Mouse (Mus musculus) liver, embryonic 13.5 days (tissue): ENCODE data around the gene Ltb4r2. TPM values are rescaled to one million over a fixed set of nuclear protein-coding genes. Genes with fewer than 3 reads are reported as not detected.
"Not testable (repeated sequence)": the region's sequence is repeated elsewhere in the genome, so short reads cannot be mapped to it uniquely, and the experiment has no call there.

Experiments used
- ATAC-seq: fragments of 200-750 bp; cut with Nextera tagmentation; 2 replicates; pipeline ENCODE4 v1.8.0; 2017; ENCODE audit warnings: low read depth, mild to moderate bottlenecking, moderate number of reproducible peaks, moderate library complexity
- DNase-seq: peaks from one replicate; pipeline ENCODE4 v3.0.0; 2022
- H3K27ac ChIP-seq: fragments of 300-500 bp; sonication (generic); 2 replicates; pipeline ENCODE4 v1.5.1; 2015; ENCODE audit warnings: moderate library complexity, mild to moderate bottlenecking, inconsistent platforms
- H3K27me3 ChIP-seq: fragments of 300-500 bp; sonication (generic); 2 replicates; pipeline ENCODE4 v1.6.1; 2015; ENCODE audit warnings: mild to moderate bottlenecking, inconsistent platforms
- H3K36me3 ChIP-seq: fragments of 300-500 bp; sonication (generic); 2 replicates; pipeline ENCODE4 v1.6.1; 2015; ENCODE audit warnings: mild to moderate bottlenecking, inconsistent platforms
- H3K4me1 ChIP-seq: fragments of 300-500 bp; sonication (generic); replicated peaks from 2 replicates; pipeline ENCODE4 v1.6.1; 2015; ENCODE audit warnings: inconsistent platforms
- H3K4me2 ChIP-seq: fragments of 300-500 bp; sonication (generic); 2 replicates; pipeline ENCODE4 v1.6.1; 2015; ENCODE audit warnings: inconsistent platforms, mild to moderate bottlenecking, moderate library complexity
- H3K4me3 ChIP-seq: fragments of 300-500 bp; sonication (generic); replicated peaks from 2 replicates; pipeline ENCODE4 v1.5.1; 2015; ENCODE audit warnings: mild to moderate bottlenecking, inconsistent platforms
- H3K9ac ChIP-seq: fragments of 300-500 bp; sonication (generic); 2 replicates; pipeline ENCODE4 v1.6.1; 2015; ENCODE audit warnings: mild to moderate bottlenecking, inconsistent platforms
- H3K9me3 ChIP-seq: fragments of 300-500 bp; sonication (generic); replicated peaks from 2 replicates; pipeline ENCODE4 v1.6.1; 2016; ENCODE audit warnings: inconsistent platforms
- WGBS: fragments of 180-500 bp; shearing (Covaris S2); methylation state at CpG from one replicate; pipeline ENCODE4 v1.1.7; 2015; ENCODE audit not compliant: insufficient replicate concordance; 5-methylcytosine and 5-hydroxymethylcytosine counted together
- polyA plus RNA-seq: library from polyadenylated mRNA; unstranded; fragments of >200 nt; fragmentation: Nextera tagmentation; extraction: Ambion mirVana; gene quantifications from 2 replicates; pipeline ENCODE4 v1.2.1, GENCODE M21; 2015

The Ltb4r2 gene
- polyA plus RNA-seq, 1 experiment from 2014 or later, result 0.92 TPM

DNA sequence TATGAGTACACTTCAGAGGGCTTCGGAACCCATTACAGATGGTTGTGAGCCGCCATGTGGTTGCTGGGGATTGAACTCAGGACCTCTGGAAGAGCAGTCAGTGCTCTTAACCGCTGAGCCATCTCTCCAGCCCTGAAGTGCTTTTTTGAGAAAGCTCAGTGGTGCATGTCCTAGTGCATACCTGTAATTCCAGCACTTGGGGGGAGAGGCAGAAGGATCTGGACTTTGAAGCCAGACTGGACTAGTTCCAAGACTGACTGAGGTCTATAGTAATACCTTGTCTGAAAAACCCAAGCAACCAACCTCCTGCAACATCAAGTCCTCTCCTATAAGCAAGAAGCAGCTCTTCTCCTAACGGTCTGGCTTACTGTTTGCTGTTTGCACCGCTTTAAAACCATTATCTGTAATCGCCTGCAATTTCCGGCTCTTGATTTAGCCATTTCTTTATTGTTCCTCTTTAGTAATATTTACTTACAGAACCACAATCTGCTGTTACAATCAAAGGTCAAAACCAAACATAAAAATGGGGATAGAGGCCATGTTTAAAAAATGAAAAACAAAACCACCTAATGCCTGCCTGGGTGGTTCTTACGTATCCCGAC, 24.0 kb upstream of the Ltb4r2 start:
- Histone ChIP-seq H3K4me1 (no peaks in the 10 kb centered on the region), H3K27ac (no peak overlapping the region), H3K4me3 (no peak overlapping the region), H3K4me2 (no peak overlapping the region), H3K9ac (no peak overlapping the region), H3K9me3 (no peaks in the 10 kb centered on the region), H3K36me3 (peaks cover 28% of the 10 kb centered on the region), H3K27me3 (0 out of 2 replicates have a peak, but pooled peaks cover 5% of the 10 kb centered on the region)
- ATAC-seq (no peak), DNase-seq (no peak)
- WGBS, result 73% methylated on average over 9 of the region's 9 CpGs

DNA sequence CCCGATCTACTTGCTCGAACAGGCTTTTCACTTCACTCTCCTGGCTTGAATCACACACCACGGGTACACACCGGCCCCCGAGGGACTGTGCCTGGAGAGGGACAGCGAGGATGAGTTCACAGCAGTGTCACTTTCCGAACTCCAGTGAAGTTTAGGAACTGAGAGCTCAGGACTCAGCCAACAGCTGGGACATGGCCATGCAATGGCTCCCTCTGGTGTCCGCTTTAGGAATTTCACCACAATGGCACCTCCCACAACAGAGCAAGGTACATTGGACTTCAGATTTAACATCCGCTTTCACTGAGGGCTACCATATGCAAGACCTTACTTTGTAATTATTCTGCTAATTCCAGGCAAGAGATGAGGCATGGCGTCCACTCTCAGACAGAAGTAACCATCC, 17.5 kb upstream of the Ltb4r2 start:
- Histone ChIP-seq H3K9me3 (no peaks in the 10 kb centered on the region), H3K27me3 (no peaks in the 10 kb centered on the region), H3K27ac (0 out of 2 replicates have a peak overlapping the region, but pooled peaks have one; percentile 9), H3K9ac (peak overlapping the region; percentile 37; the same call in 1 of the 2 replicates), H3K4me1 (peaks cover 39% of the 10 kb centered on the region), H3K36me3 (peaks cover 33% of the 10 kb centered on the region), H3K4me2 (peak overlapping the region; percentile 23), H3K4me3 (no peak overlapping the region)
- ATAC-seq (peak; percentile 27; the same call in 1 of the 2 replicates), DNase-seq (peak; percentile 75)
- WGBS, result 18% methylated on average over 10 of the region's 10 CpGs

DNA sequence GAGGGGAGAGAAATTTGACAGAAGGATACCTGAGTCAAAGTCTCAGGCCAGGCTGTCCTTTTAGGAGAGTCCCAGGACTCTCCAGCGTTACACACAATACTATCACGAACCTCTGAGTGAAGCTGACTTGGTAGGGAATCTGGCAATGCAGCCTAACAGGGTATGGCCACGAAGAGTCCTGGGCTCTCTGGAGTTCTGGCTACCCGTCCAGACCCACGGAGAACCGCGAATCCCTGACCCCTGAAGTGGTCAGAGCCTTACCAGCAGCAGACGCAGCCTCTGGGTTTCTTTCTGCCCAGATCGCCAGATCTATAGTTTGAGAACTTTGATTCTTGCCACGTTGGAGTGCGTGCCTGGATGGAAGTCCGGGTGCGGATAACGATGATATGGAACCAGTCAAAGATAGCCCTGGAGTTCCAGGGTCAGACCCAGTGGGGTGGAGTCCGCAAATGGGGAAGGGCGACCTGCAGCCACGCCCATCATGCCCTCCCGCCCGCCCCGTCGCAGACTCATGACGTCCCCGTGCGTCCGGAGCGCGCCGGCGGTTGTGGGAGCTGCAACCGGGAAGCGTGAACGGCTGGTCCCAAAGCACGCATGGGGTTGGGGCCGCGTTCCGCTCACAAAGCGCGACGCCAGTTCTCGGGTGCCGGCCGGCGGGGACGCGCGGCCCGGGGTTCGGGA, 15.9 kb upstream of the Ltb4r2 start, which contains the start of the genes Dhrs1 and Nop9:
TSS of gene Dhrs1 (minus strand) at position 511 of the 681 bp plus-strand sequence.
TSS of gene Nop9 (plus strand) at position 514 of the 681 bp plus-strand sequence.
- Histone ChIP-seq H3K27me3 (no peaks in the 10 kb centered on the region), H3K27ac (peak within 1 kb of the TSS; percentile 72), H3K36me3 (peaks cover 38% of the 10 kb centered on the region), H3K4me3 (peak within 1 kb of the TSS; percentile 86), H3K4me1 (peaks cover 39% of the 10 kb centered on the region), H3K9me3 (no peaks in the 10 kb centered on the region), H3K9ac (peak within 1 kb of the TSS; percentile 86), H3K4me2 (peak within 1 kb of the TSS; percentile 93)
- ATAC-seq (peak; percentile 89), DNase-seq (peak; percentile 84)
- WGBS, result 3% methylated on average over 46 of the region's 48 CpGs

DNA sequence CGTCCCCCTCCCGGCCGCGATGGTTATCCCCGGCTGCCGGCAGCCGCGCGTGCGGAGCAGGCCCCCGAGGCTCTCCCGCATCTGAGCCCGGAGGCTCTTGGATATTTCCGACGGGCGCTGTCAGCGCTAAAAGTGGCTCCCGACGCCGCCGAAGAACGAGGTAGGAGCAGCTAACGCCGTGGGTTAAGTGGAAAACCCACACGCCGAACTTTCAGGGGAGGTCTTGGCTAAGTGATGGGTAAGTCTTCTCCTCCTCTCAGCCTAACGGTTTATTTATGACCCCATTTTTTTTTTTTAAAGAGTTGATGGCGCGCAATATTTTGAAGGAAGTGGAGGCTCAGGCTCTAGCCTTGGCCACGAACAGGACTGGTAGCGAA, 15.4 kb upstream of the Ltb4r2 start:
- peak overlapping the region; percentile 93 for H3K4me2 ChIP-seq
- peak overlapping the region; percentile 86 for H3K9ac ChIP-seq
- H3K36me3 ChIP-seq, result peaks cover 38% of the 10 kb centered on the region
- ATAC-seq (no peak), DNase-seq (no peak)
- H3K4me3 ChIP-seq, result peak overlapping the region; percentile 86
- no peaks in the 10 kb centered on the region for H3K9me3 ChIP-seq
- under 1% methylated on average over 25 of the region's 31 CpGs for WGBS
- no peaks in the 10 kb centered on the region for H3K27me3 ChIP-seq
- peak overlapping the region; percentile 72 for H3K27ac ChIP-seq
- H3K4me1 ChIP-seq, result peaks cover 39% of the 10 kb centered on the region

DNA sequence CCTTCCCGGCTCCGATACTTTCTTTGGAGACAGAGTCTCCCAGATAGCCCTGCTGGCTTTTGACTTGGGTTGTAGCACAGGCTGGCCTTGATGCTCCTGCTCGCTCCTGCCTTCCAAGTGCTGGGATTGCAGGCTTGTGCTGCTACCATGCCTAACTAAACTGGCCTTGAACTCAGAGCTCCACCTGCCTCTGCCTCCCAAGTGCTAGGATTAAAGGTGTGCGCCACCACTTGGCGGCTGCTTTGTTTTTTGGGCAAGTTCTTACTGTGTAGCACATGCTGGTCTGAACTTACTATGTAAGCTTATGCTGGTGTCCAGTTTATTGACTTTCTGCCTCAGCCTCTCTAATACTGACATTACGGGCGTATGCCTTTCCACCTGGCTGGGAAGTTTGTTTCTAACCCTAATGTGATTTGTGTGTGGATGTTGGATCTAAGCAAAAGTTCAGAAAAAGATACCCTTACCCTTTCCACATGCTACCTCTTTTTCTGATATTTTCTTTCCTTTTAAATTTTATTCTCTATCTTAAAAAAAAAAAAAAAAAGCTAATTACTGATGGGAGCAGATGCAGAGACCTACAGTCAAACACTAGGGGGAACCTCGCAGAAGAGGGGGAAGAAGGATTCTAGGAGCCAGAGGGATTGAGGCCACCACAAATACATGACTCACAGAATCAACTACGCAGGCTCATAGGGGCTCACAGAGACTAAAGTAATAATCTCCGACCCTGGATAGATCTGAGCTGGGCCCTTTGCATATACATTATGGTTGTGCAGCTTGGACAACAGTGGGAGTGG, 14.0 kb upstream of the Ltb4r2 start:
- H3K27ac ChIP-seq, result 0 out of 2 replicates have a peak overlapping the region, but pooled peaks have one; percentile 31
- no peaks in the 10 kb centered on the region for H3K27me3 ChIP-seq
- H3K9ac ChIP-seq, result peak overlapping the region; percentile 86
- no peaks in the 10 kb centered on the region for H3K9me3 ChIP-seq
- H3K36me3 ChIP-seq, result peaks cover 47% of the 10 kb centered on the region
- peak overlapping the region; percentile 86 for H3K4me3 ChIP-seq
- H3K4me2 ChIP-seq, result peak overlapping the region; percentile 93
- peaks cover 39% of the 10 kb centered on the region for H3K4me1 ChIP-seq
- DNase-seq (no peak), ATAC-seq (no peak)
- WGBS, result 76% methylated on average over 10 of the region's 10 CpGs

DNA sequence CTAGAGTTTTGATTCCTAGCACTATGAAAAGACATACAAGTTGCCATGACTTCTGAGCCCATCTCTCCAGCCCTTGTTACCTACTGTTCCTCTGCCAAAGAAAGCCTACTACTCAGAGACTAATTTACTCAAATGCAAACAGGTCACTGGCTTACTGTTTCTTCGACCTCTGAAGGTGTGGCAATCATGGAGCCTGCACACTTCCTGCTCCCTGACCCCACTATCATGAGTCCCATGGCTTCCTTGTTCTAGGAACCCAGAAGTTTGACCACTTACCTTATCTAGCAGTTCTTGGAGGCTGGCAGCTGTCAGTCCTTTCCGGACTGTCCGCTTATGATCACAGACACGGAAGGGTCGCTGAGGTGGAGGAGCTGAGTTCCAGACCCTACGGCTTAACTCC, 3.7 kb upstream of the Ltb4r2 start:
- Histone ChIP-seq H3K36me3 (peaks cover 43% of the 10 kb centered on the region), H3K4me3 (peak overlapping the region; percentile 32), H3K4me1 (peaks cover 35% of the 10 kb centered on the region), H3K4me2 (peak overlapping the region; percentile 43), H3K27ac (peak overlapping the region; percentile 69; the same call in 1 of the 2 replicates), H3K27me3 (peaks cover 22% of the 10 kb centered on the region), H3K9me3 (no peaks in the 10 kb centered on the region), H3K9ac (peak overlapping the region; percentile 5; the same call in 1 of the 2 replicates)
- no peak for ATAC-seq
- no peak for DNase-seq
- WGBS, result 12% methylated on average over 6 of the region's 6 CpGs

DNA sequence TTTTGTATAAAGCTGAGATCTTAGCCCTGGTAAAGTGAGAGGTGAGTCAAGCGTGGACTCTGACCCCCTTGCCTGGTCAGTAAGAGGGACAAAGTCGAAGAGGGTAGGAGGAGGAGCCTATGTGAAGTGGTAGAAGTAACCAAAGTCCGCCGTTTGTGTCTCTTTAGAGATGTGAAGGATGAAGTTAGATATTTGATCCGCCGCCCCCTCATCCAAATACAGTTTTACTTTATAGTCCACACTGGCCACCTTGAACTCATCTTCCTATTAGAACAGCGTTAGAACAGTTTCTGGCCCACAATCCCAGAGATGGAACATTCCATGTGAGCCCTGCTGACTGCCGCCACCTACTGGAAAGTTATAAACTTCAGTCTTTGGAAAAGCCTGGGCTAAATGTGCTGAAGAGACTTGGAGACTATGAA, 2.9 kb upstream of the Ltb4r2 start, which contains the start of gene Cideb:
TSS of gene Cideb (minus strand) at position 96 of the 422 bp plus-strand sequence.
- H3K36me3 ChIP-seq, result peaks cover 35% of the 10 kb centered on the region
- peak within 1 kb of the TSS; percentile 69 for H3K27ac ChIP-seq
- H3K9me3 ChIP-seq, result no peaks in the 10 kb centered on the region
- H3K27me3 ChIP-seq, result peaks cover 30% of the 10 kb centered on the region
- WGBS, result 12% methylated on average over 8 of the region's 8 CpGs
- H3K4me2 ChIP-seq, result peak within 1 kb of the TSS; percentile 43
- ATAC-seq (peak; percentile 34), DNase-seq (no peak)
- H3K4me3 ChIP-seq, result peak within 1 kb of the TSS; percentile 32
- H3K9ac ChIP-seq, result peak within 1 kb of the TSS; percentile 5; the same call in 1 of the 2 replicates
- peaks cover 43% of the 10 kb centered on the region for H3K4me1 ChIP-seq

DNA sequence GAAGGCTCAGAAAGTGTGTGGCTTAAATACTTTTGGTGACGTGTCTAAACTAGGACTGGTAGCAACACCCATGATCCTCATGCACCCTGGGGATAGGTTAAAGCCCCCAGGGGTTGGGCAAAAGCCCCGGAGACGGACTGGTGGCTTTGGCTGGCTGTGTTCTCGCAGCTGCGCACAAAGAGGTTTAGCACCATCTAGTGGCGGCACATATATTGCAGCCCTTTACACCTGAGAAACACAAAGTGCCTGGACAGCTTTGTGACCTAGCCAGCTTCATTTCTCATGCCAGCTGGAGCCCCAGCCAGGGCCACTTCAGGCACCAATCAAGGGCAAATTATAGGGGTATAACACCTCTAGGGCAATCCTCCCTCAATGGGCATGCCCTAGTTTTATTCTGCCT, 1.1 kb upstream of the Ltb4r2 start:
- ATAC-seq, result 0 out of 2 replicates have a peak, but pooled peaks have one; percentile 18

DNA sequence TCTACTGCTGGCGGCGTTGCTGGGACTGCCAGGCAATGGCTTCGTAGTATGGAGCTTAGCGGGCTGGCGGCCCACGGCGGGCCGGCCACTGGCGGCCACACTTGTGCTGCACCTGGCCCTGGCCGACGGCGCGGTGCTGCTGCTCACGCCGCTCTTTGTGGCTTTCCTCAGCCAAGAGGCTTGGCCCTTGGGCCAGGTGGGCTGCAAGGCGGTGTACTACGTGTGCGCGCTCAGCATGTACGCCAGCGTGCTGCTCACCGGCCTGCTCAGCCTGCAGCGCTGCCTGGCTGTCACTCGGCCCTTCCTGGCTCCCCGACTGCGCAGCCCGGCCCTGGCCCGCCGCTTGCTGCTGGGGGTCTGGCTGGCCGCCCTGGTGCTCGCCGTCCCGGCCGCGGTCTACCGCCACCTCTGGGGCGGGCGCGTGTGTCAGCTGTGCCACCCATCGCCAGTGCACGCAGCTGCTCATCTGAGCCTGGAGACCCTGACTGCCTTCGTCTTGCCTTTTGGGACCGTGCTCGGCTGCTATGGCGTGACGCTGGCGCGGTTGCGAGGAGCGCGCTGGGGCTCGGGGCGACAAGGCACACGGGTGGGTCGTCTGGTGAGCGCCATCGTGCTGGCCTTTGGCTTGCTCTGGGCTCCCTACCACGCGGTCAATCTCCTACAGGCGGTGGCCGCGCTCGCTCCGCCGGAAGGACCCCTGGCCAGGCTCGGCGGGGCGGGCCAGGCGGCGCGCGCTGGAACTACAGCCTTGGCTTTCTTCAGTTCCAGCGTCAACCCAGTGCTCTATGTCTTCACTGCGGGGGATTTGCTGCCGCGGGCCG, 983 bp downstream of the Ltb4r2 start:
- peaks cover 60% of the 10 kb centered on the region for H3K27me3 ChIP-seq
- WGBS, result 3% methylated on average over 77 of the region's 77 CpGs
- H3K4me1 ChIP-seq, result peaks cover 61% of the 10 kb centered on the region

More for the DNA sequence above, 1.1 kb upstream of the Ltb4r2 start:
- Histone ChIP-seq H3K36me3 (peaks cover 18% of the 10 kb centered on the region), H3K4me1 (peaks cover 52% of the 10 kb centered on the region), H3K27me3 (peaks cover 46% of the 10 kb centered on the region), H3K4me2 (peak overlapping the region; percentile 29)
- not testable (repeated sequence) for H3K9me3 ChIP-seq, H3K27ac ChIP-seq, H3K9ac ChIP-seq, H3K4me3 ChIP-seq
- under 1% methylated on average over 6 of the region's 6 CpGs for WGBS
- peak; percentile 66 for DNase-seq

DNA sequence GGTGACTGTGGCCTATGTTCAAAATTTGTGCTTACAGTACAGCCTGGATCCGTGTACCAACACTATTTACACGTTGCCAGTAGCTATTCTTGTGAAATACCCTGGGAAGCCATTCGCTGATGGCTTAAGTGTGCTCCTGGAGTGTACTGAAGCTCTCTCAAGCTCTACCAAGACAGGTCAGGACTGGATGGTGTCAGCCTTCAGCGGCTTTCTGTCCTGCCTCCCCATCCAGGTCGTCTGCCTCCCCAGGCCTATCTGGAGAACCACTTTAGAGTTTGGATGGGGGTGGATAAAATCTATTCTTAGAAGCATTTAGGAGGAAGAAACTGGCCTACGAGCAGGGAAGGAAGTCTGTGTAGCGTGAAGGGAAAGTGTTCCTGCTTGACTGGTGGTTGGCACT, 1.9 kb downstream of the Ltb4r2 start:
- H3K27me3 ChIP-seq, result peaks cover 69% of the 10 kb centered on the region
- peak overlapping the region; percentile 58; the same call in 1 of the 2 replicates for H3K4me3 ChIP-seq
- no peaks in the 10 kb centered on the region for H3K9me3 ChIP-seq
- peak overlapping the region; percentile 79 for H3K4me2 ChIP-seq
- 0 out of 2 replicates have a peak overlapping the region, but pooled peaks have one; percentile 1 for H3K27ac ChIP-seq
- no peaks in the 10 kb centered on the region for H3K36me3 ChIP-seq
- H3K9ac ChIP-seq, result no peak overlapping the region
- ATAC-seq (no peak), DNase-seq (no peak)
- 33% methylated on average over 7 of the region's 7 CpGs for WGBS
- H3K4me1 ChIP-seq, result peaks cover 62% of the 10 kb centered on the region

More for the DNA sequence above, 983 bp downstream of the Ltb4r2 start:
- Histone ChIP-seq H3K9ac (peak overlapping the region; percentile 71), H3K9me3 (no peaks in the 10 kb centered on the region), H3K36me3 (no peaks in the 10 kb centered on the region), H3K4me2 (peak overlapping the region; percentile 79), H3K27ac (no peak overlapping the region; the same call in 1 of the 2 replicates), H3K4me3 (peak overlapping the region; percentile 58)
- DNase-seq (no peak), ATAC-seq (peak; percentile 18)
